Mouse (Mus musculus) heart, embryonic 11.5 days (tissue): ENCODE data around the gene Pafah1b2. TPM values are rescaled to one million over a fixed set of nuclear protein-coding genes. Genes with fewer than 3 reads are reported as not detected.

ENCODE experiments used
- ATAC-seq: fragments of 200-750 bp; cut with Nextera tagmentation; replicated peaks from 2 replicates; pipeline ENCODE4 v1.8.0; 2017; ENCODE audit warnings: moderate library complexity; ENCODE audit not compliant: insufficient number of reproducible peaks, low FRiP score, low TSS enrichment
- H3K27ac ChIP-seq: fragments of 300-500 bp; sonication (generic); 2 replicates; pipeline ENCODE4 v1.5.1; 2014; ENCODE audit warnings: mild to moderate bottlenecking, low read depth, low read length
- H3K27me3 ChIP-seq: fragments of 300-500 bp; sonication (generic); 2 replicates; pipeline ENCODE4 v1.6.1; 2014; ENCODE audit warnings: mild to moderate bottlenecking, low read length, mixed read lengths; ENCODE audit not compliant: control insufficient read depth, insufficient read depth
- H3K36me3 ChIP-seq: fragments of 300-500 bp; sonication (generic); 2 replicates; pipeline ENCODE4 v1.6.1; 2014; ENCODE audit warnings: mild to moderate bottlenecking, low read length, moderate library complexity, mixed read lengths; ENCODE audit not compliant: control insufficient read depth, insufficient read depth
- H3K4me1 ChIP-seq: fragments of 300-500 bp; sonication (generic); 2 replicates; pipeline ENCODE4 v1.6.1; 2014; ENCODE audit warnings: low read length; ENCODE audit not compliant: control insufficient read depth, insufficient read depth
- H3K4me2 ChIP-seq: fragments of 300-500 bp; sonication (generic); 2 replicates; pipeline ENCODE4 v1.6.1; 2014; ENCODE audit warnings: mild to moderate bottlenecking, moderate library complexity
- H3K4me3 ChIP-seq: fragments of 300-500 bp; sonication (generic); 2 replicates; pipeline ENCODE4 v1.5.1; 2014; ENCODE audit warnings: low read depth, low read length
- H3K9ac ChIP-seq: fragments of 300-500 bp; sonication (generic); 2 replicates; pipeline ENCODE4 v1.6.1; 2014; ENCODE audit warnings: mild to moderate bottlenecking, low read depth, low read length, moderate library complexity
- H3K9me3 ChIP-seq: fragments of 300-500 bp; sonication (generic); replicated peaks from 2 replicates; pipeline ENCODE4 v1.6.1; 2016; ENCODE audit warnings: low read length; ENCODE audit not compliant: control insufficient read depth
- WGBS: fragments of 180-500 bp; shearing (Covaris S2); extraction: QIAGEN DNeasy Blood & Tissue Kit; methylation state at CpG from one replicate; pipeline ENCODE4 v1.1.7; 2014; ENCODE audit not compliant: insufficient replicate concordance; 5-methylcytosine and 5-hydroxymethylcytosine counted together
- polyA plus RNA-seq: library from polyadenylated mRNA; unstranded; fragments of >200 nt; fragmentation: Nextera tagmentation; extraction: Ambion mirVana; gene quantifications from 2 replicates; pipeline ENCODE4 v1.2.1, GENCODE M21; 2014

Gene Pafah1b2
- polyA plus RNA-seq, 1 experiment from 2014 or later: 155 TPM

GRCm38 (mm10) chr9:46006224-46006623 is 6.3 kb downstream of the Pafah1b2 start:
- Histone ChIP-seq H3K27me3 (no peaks in the 10 kb centered on the region), H3K36me3 (no peaks in the 10 kb centered on the region), H3K9me3 (no peaks in the 10 kb centered on the region), H3K9ac (no peak overlapping the region), H3K4me1 (peaks cover under 1% of the 10 kb centered on the region; the same call in 1 of the 2 replicates), H3K4me2 (no peak overlapping the region), H3K4me3 (no peak overlapping the region), H3K27ac (no peak overlapping the region)
- no peak for ATAC-seq
- WGBS: 65% methylated on average over 5 of the region's 5 CpGs

GRCm38 (mm10) chr9:46004529-46004928 is 8.0 kb downstream of the Pafah1b2 start:
- WGBS: 53% methylated on average over 3 of the region's 3 CpGs

DNA sequence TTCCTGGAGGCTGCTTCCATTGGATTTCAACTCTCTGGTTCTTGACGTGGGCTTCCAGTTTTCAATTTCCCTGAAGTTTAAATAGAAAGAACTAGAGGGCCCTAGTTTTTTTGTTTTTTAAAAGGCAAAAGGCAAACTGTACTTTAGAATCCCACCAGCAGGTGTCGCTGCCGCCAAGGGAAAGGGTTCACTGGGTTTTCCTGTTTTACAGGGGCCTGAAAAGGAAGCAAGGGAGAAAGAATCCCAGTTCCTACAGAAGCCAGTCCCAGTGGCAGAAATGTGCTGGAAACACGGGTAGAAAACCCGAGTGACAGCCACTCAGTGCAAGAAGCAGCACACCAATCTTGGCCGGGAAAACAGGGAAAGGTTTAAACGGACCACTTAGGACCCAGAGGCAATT is 8.8 kb downstream of the Pafah1b2 start:
- 7% methylated on average over 7 of the region's 7 CpGs for WGBS
- no peak for ATAC-seq
- H3K4me3 ChIP-seq: no peak overlapping the region

More at GRCm38 (mm10) chr9:46004529-46004928, 8.0 kb downstream of the Pafah1b2 start:
- no peak for ATAC-seq
- Histone ChIP-seq H3K27me3 (no peaks in the 10 kb centered on the region), H3K4me2 (no peak overlapping the region), H3K4me3 (no peak overlapping the region), H3K9me3 (no peaks in the 10 kb centered on the region), H3K9ac (no peak overlapping the region), H3K36me3 (no peaks in the 10 kb centered on the region), H3K27ac (no peak overlapping the region), H3K4me1 (no peaks in the 10 kb centered on the region)

GRCm38 (mm10) chr9:45999009-45999408 is 13.5 kb downstream of the Pafah1b2 start:
- no peaks in the 10 kb centered on the region for H3K27me3 ChIP-seq
- H3K9ac ChIP-seq: no peak overlapping the region
- no peak overlapping the region for H3K27ac ChIP-seq
- H3K4me3 ChIP-seq: no peak overlapping the region
- H3K36me3 ChIP-seq: no peaks in the 10 kb centered on the region
- H3K4me2 ChIP-seq: no peak overlapping the region
- no peaks in the 10 kb centered on the region for H3K9me3 ChIP-seq
- WGBS: 76% methylated on average over 4 of the region's 4 CpGs
- no peaks in the 10 kb centered on the region for H3K4me1 ChIP-seq
- ATAC-seq: no peak

More for the DNA sequence above, 8.8 kb downstream of the Pafah1b2 start:
- no peaks in the 10 kb centered on the region for H3K36me3 ChIP-seq
- no peaks in the 10 kb centered on the region for H3K27me3 ChIP-seq
- H3K27ac ChIP-seq: no peak overlapping the region
- H3K9ac ChIP-seq: no peak overlapping the region
- H3K4me1 ChIP-seq: no peaks in the 10 kb centered on the region
- H3K4me2 ChIP-seq: no peak overlapping the region
- no peaks in the 10 kb centered on the region for H3K9me3 ChIP-seq

GRCm38 (mm10) chr9:45985229-45985567 is 27.3 kb downstream of the Pafah1b2 start:
- Histone ChIP-seq H3K27me3 (no peaks in the 10 kb centered on the region), H3K4me1 (peaks cover 11% of the 10 kb centered on the region), H3K9ac (peak overlapping the region; percentile 98), H3K36me3 (no peaks in the 10 kb centered on the region), H3K9me3 (no peaks in the 10 kb centered on the region), H3K27ac (peak overlapping the region; percentile 93), H3K4me3 (peak overlapping the region; percentile 97), H3K4me2 (peak overlapping the region; percentile 98)
- ATAC-seq: no peak
- 1% methylated on average over 4 of the region's 4 CpGs for WGBS

DNA sequence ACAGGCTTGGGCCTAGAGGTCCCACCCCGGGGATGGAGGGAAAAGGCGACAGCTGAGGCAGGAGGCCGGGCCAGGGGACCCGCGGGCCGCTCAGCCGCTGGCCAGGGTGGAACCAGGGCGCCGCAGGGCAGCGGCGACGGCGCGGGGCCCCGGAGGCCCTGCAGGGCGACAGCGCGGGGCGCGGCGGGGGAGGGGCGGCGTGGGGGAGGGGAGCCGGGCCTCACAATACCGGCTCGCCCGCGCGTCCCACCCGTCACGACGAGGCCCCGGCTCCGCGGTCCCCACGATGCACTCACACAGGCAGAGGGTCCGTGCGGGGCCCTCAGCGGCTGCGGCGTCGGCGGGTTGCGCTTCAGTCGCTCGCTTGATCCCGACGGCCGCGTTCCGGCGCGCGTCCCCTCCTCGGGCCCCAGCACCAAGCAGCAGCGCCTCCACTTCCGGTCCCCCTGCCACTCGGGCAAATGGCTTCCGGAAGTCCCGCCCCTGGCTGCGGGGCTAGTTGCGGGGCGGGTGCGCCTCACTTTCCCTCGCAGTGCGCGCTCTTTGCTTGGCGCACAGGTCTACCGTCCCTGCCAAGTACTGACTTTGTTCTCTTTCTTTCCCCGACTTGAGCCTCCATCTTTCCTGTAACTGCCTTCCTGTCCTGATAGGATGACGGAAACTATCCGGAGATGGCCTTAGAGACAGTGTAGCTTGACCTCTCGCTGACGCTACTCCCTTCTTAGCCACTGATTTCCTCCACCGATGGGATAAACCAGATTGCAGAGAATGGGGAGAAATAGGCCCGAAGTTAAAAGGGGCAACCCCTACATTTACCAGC is 27.9 kb downstream of the Pafah1b2 start:
- ATAC-seq: peak; percentile 88

GRCm38 (mm10) chr9:45983676-45984408 is 28.6 kb downstream of the Pafah1b2 start:
- peak overlapping the region; percentile 98 for H3K4me2 ChIP-seq
- peaks cover 11% of the 10 kb centered on the region for H3K4me1 ChIP-seq
- H3K9me3 ChIP-seq: no peaks in the 10 kb centered on the region
- no peaks in the 10 kb centered on the region for H3K27me3 ChIP-seq
- peak overlapping the region; percentile 98 for H3K9ac ChIP-seq
- 1% methylated on average over 23 of the region's 23 CpGs for WGBS
- H3K4me3 ChIP-seq: peak overlapping the region; percentile 97
- H3K27ac ChIP-seq: peak overlapping the region; percentile 93
- 0 out of 2 replicates have a peak, but pooled peaks have one; percentile 25 for ATAC-seq
- H3K36me3 ChIP-seq: no peaks in the 10 kb centered on the region

More for the DNA sequence above, 27.9 kb downstream of the Pafah1b2 start:
- Histone ChIP-seq H3K27me3 (no peaks in the 10 kb centered on the region), H3K36me3 (no peaks in the 10 kb centered on the region), H3K4me3 (peak overlapping the region; percentile 97), H3K4me2 (peak overlapping the region; percentile 98), H3K9ac (peak overlapping the region; percentile 98), H3K9me3 (no peaks in the 10 kb centered on the region), H3K27ac (peak overlapping the region; percentile 93), H3K4me1 (peaks cover 11% of the 10 kb centered on the region)
- 0% methylated on average over 32 of the region's 76 CpGs for WGBS

DNA sequence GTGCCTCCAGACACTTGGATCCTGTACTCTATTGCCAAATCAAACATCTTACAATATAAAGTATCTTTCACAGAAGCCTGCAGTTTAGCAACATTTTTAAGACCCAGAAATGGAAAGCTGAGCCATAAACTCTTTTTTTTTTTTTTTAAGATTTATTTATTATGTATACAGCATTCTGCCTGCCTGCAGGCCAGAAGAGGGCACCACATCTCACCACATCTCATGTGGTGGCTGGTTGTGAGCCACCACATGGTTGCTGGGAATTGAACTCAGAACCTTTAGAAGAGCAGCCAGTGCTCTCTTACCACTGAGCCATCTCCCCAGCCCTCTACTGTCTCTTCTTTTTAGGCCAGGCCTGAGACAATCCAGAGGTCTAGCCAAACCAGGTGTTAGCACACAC is 31.2 kb downstream of the Pafah1b2 start:
- Histone ChIP-seq H3K9me3 (no peaks in the 10 kb centered on the region), H3K4me3 (no peak overlapping the region), H3K9ac (no peak overlapping the region), H3K36me3 (no peaks in the 10 kb centered on the region), H3K4me2 (no peak overlapping the region), H3K4me1 (peaks cover 11% of the 10 kb centered on the region), H3K27me3 (no peaks in the 10 kb centered on the region), H3K27ac (no peak overlapping the region)
- no peak for ATAC-seq
